Comparison of ENCODE assay signal across 8 mouse cellular contexts in the genomic region with DNA sequence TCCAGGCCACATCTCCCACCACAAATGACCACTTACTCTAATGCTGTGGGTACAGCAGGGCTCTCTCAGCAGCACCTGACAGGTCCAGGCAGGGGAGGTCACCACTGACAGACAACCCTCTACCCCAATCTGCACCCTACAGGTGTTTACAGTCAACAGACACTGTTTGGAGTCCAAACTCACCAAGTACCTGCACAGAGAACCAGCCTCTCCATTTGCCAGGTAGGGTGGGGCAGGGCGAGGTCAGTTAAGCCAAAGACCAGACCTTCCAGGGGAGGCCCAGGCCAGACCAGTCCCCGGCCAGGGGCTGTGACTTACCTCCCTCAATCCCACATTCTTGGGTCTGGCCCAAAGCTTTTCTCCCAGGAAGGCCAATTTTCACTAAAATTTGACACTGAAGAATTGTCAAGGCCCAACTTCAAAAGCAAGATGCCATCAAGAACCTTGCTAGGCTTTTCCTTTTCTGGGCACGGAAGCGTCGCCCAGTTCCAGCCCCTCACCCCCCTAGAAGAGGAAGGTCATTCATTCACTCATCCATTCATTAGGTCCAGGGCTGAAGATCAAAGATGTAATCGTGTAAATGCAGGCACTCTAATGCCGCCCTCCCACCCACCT. TPM values are rescaled to one million over a fixed set of nuclear protein-coding genes. Genes with fewer than 3 reads are reported as not detected.
A peak's percentile ranks its signal among the peaks of the same experiment; 100 is the strongest.
DNase-seq lines count a peak whose midpoint lies in the region; ATAC-seq and TF ChIP-seq lines count a peak whose summit lies in the region.

No protein-coding gene starts in this region.

- WGBS in forebrain, embryonic 16.5 days = 52% methylated on average over 7 of the region's 7 CpGs
- 33% methylated on average over 7 of the region's 7 CpGs for WGBS in liver, embryonic 13.5 days (ENCODE audit: insufficient replicate concordance)

- peak overlapping the region; percentile 99; the same call in 1 of the 2 replicates for H3K27ac ChIP-seq in forebrain, embryonic 16.5 days (ENCODE audit: low read length)
- peak overlapping the region; percentile 94 for H3K27ac ChIP-seq in liver, embryonic 13.5 days

- no peaks in the 10 kb centered on the region for H3K9me3 ChIP-seq in E14TG2a.4 (ENCODE audit: low read length)
- no peaks in the 10 kb centered on the region for H3K9me3 ChIP-seq in forebrain, embryonic 16.5 days (ENCODE audit: control insufficient read depth, low read length)
- H3K9me3 ChIP-seq in liver, embryonic 13.5 days (replicated peaks) = no peaks in the 10 kb centered on the region

- peak; percentile 56 for DNase-seq in cerebellum, adult 9-11 months
- no peak for DNase-seq in cerebellum, adult 11 months
- no peak for DNase-seq in liver, embryonic 13.5 days
- no peak for DNase-seq in right cerebral cortex, postnatal 10 days (ENCODE audit: low spot score in 2 of 2)

- H3K9ac ChIP-seq in forebrain, embryonic 16.5 days (replicated peaks; ENCODE audit: low read depth, low read length) = peak overlapping the region; percentile 93
- peak overlapping the region; percentile 90 for H3K9ac ChIP-seq in liver, embryonic 13.5 days

- H3K4me3 ChIP-seq in E14TG2a.4 (replicated peaks; ENCODE audit: low read length) = peak overlapping the region; percentile 92
- peak overlapping the region; percentile 52 for H3K4me3 ChIP-seq in forebrain, embryonic 16.5 days (replicated peaks; ENCODE audit: low read length)
- peak overlapping the region; percentile 83 for H3K4me3 ChIP-seq in liver, embryonic 13.5 days (replicated peaks)

- H3K36me3 ChIP-seq in E14TG2a.4 (ENCODE audit: insufficient read depth, low read length) = peaks cover 39% of the 10 kb centered on the region
- H3K36me3 ChIP-seq in forebrain, embryonic 16.5 days (ENCODE audit: control insufficient read depth, insufficient read depth) = peaks cover 5% of the 10 kb centered on the region; the same call in 1 of the 2 replicates
- H3K36me3 ChIP-seq in liver, embryonic 13.5 days = peaks cover 32% of the 10 kb centered on the region

- H3K4me1 ChIP-seq in E14TG2a.4 (replicated peaks; ENCODE audit: low read depth, low read length) = peaks cover 67% of the 10 kb centered on the region
- peaks cover 25% of the 10 kb centered on the region for H3K4me1 ChIP-seq in forebrain, embryonic 16.5 days (replicated peaks; ENCODE audit: control insufficient read depth, insufficient read depth, low read length)
- peaks cover 66% of the 10 kb centered on the region for H3K4me1 ChIP-seq in liver, embryonic 13.5 days (replicated peaks)

- ATAC-seq in forebrain, embryonic 16.5 days = no peak
- no peak for ATAC-seq in liver, embryonic 13.5 days (ENCODE audit: low read depth)
- ATAC-seq in granulocyte monocyte progenitor cell, adult 5-6 weeks (replicated peaks; ENCODE audit: poor library complexity, severe bottlenecking) = no peak
- no peak for ATAC-seq in inflammation-experienced regulatory T-cells, adult 6 months

- H3K4me2 ChIP-seq in forebrain, embryonic 16.5 days (ENCODE audit: low read length) = peak overlapping the region; percentile 84
- H3K4me2 ChIP-seq in liver, embryonic 13.5 days = peak overlapping the region; percentile 87

- no peaks in the 10 kb centered on the region for H3K27me3 ChIP-seq in E14TG2a.4 (ENCODE audit: insufficient read depth, low read length)
- no peaks in the 10 kb centered on the region for H3K27me3 ChIP-seq in forebrain, embryonic 16.5 days (replicated peaks; ENCODE audit: control insufficient read depth, insufficient read depth, low read length)
- H3K27me3 ChIP-seq in liver, embryonic 13.5 days = no peaks in the 10 kb centered on the region

- TF ChIP-seq CTCF in E14TG2a.4 (conservative IDR thresholded peaks at IDR 0.05; ENCODE audit: low read length) = no peak

RNA-seq across cellular contexts. Expression of a gene that starts 1.5 kb away (rescaled TPM):
- 881 and 1,064 TPM in 2 replicates for polyA plus RNA-seq in forebrain, embryonic 16.5 days (2015; fragmentation: Nextera tagmentation; extraction: Ambion mirVana)
- polyA plus RNA-seq in liver, embryonic 13.5 days (2015; fragmentation: Nextera tagmentation; extraction: Ambion mirVana) = 348 and 367 TPM in 2 replicates
- 422 and 477 TPM in 2 replicates for total RNA-seq in granulocyte monocyte progenitor cell, adult 5-6 weeks (2014; fragmentation: Nextera tagmentation)
- total RNA-seq in granulocyte monocyte progenitor cell, adult 5-6 weeks (2017) = 134 and 143 TPM in 2 replicates
- polyA plus RNA-seq in inflammation-experienced regulatory T-cells, adult 6 months (2017; shearing (Covaris generic)) = 100 to 1,000 TPM; 164 to 208 (median 177) TPM

RNA-seq across cellular contexts. Expression of a gene that starts 4.4 kb away (rescaled TPM):
- polyA plus RNA-seq in forebrain, embryonic 16.5 days (2015; fragmentation: Nextera tagmentation; extraction: Ambion mirVana) = 25.5 and 28.2 TPM in 2 replicates
- polyA plus RNA-seq in liver, embryonic 13.5 days (2015; fragmentation: Nextera tagmentation; extraction: Ambion mirVana) = 18.6 and 20.8 TPM in 2 replicates
- 60.4 and 63.2 TPM in 2 replicates for total RNA-seq in granulocyte monocyte progenitor cell, adult 5-6 weeks (2014; fragmentation: Nextera tagmentation)
- 54.4 and 66.4 TPM in 2 replicates for total RNA-seq in granulocyte monocyte progenitor cell, adult 5-6 weeks (2017)
- polyA plus RNA-seq in inflammation-experienced regulatory T-cells, adult 6 months (2017; shearing (Covaris generic)) = 10 to 100 TPM; 21.6 to 30.0 (median 29.7) TPM

RNA-seq across cellular contexts. Expression of a gene that starts 17.3 kb away (rescaled TPM):
- 59.4 and 62.9 TPM in 2 replicates for polyA plus RNA-seq in forebrain, embryonic 16.5 days (2015; fragmentation: Nextera tagmentation; extraction: Ambion mirVana)
- polyA plus RNA-seq in liver, embryonic 13.5 days (2015; fragmentation: Nextera tagmentation; extraction: Ambion mirVana) = 26.8 and 34.0 TPM in 2 replicates
- 32.4 and 33.0 TPM in 2 replicates for total RNA-seq in granulocyte monocyte progenitor cell, adult 5-6 weeks (2014; fragmentation: Nextera tagmentation)
- total RNA-seq in granulocyte monocyte progenitor cell, adult 5-6 weeks (2017) = 34.7 and 39.4 TPM in 2 replicates
- 10 to 100 TPM; 34.1 to 47.4 (median 39.7) TPM for polyA plus RNA-seq in inflammation-experienced regulatory T-cells, adult 6 months (2017; shearing (Covaris generic))

RNA-seq across cellular contexts. Expression of a gene that starts 37.4 kb away (rescaled TPM):
- 20.6 and 24.6 TPM in 2 replicates for polyA plus RNA-seq in forebrain, embryonic 16.5 days (2015; fragmentation: Nextera tagmentation; extraction: Ambion mirVana)
- polyA plus RNA-seq in liver, embryonic 13.5 days (2015; fragmentation: Nextera tagmentation; extraction: Ambion mirVana) = 6.9 and 7.5 TPM in 2 replicates
- 12.4 and 27.9 TPM in 2 replicates for total RNA-seq in granulocyte monocyte progenitor cell, adult 5-6 weeks (2014; fragmentation: Nextera tagmentation)
- 4.8 and 6.4 TPM in 2 replicates for total RNA-seq in granulocyte monocyte progenitor cell, adult 5-6 weeks (2017)
- 1 to 10 TPM in 2 of 3 experiments, under 1 TPM in 1; 0.66 to 1.4 (median 1.0) TPM for polyA plus RNA-seq in inflammation-experienced regulatory T-cells, adult 6 months (2017; shearing (Covaris generic))

RNA-seq across cellular contexts. Expression of a gene that starts 41.3 kb away (rescaled TPM):
- polyA plus RNA-seq in forebrain, embryonic 16.5 days (2015; fragmentation: Nextera tagmentation; extraction: Ambion mirVana) = 4.7 and 5.2 TPM in 2 replicates
- 1.00 and 1.4 TPM in 2 replicates for polyA plus RNA-seq in liver, embryonic 13.5 days (2015; fragmentation: Nextera tagmentation; extraction: Ambion mirVana)
- 0.11 TPM in 1 of 2 replicates, not detected in the other for total RNA-seq in granulocyte monocyte progenitor cell, adult 5-6 weeks (2014; fragmentation: Nextera tagmentation)
- total RNA-seq in granulocyte monocyte progenitor cell, adult 5-6 weeks (2017) = 0.04 TPM in 1 of 2 replicates, not detected in the other
- not detected for polyA plus RNA-seq in inflammation-experienced regulatory T-cells, adult 6 months (2017; shearing (Covaris generic))
